Mouse (Mus musculus) G1E (cell line): ENCODE measurements around the gene Clec16a. TPM values are rescaled to one million over a fixed set of nuclear protein-coding genes. Genes with fewer than 3 reads are reported as not detected.

Experiments
- ATAC-seq: 2 replicates; pipeline ENCODE4 v1.8.0; 2016; ENCODE audit warnings: mild to moderate bottlenecking; ENCODE audit not compliant: insufficient number of reproducible peaks, poor library complexity, low FRiP score, severe bottlenecking; ENCODE audit errors: extremely low read depth
- DNase-seq: peaks from one replicate; pipeline ENCODE4 v3.0.0; 2012; ENCODE audit warnings: low spot score
- H3K27me3 ChIP-seq: 2 replicates; pipeline ENCODE4 v1.6.1; 2012; ENCODE audit warnings: mild to moderate bottlenecking, low read length, inconsistent platforms; ENCODE audit not compliant: insufficient read depth
- H3K36me3 ChIP-seq: replicated peaks from 2 replicates; pipeline ENCODE3; 2012; ENCODE audit warnings: mild to moderate bottlenecking, inconsistent platforms
- H3K4me1 ChIP-seq: 2 replicates; pipeline ENCODE4 v1.6.1; 2012; ENCODE audit warnings: low read depth, low read length, inconsistent platforms, mixed read lengths; ENCODE audit not compliant: insufficient read depth
- H3K4me3 ChIP-seq: 2 replicates; pipeline ENCODE4 v1.5.1; 2012; ENCODE audit warnings: low read depth, mild to moderate bottlenecking, inconsistent platforms, low read length, moderate library complexity, mixed read lengths
- H3K9me3 ChIP-seq: replicated peaks from 2 replicates; pipeline ENCODE4 v1.6.1; 2012; ENCODE audit warnings: inconsistent platforms
- CTCF ChIP-seq: IDR thresholded peaks from 2 replicates; pipeline ENCODE4 v1.5.1; 2012; ENCODE audit warnings: low read depth, low read length, inconsistent platforms, mixed read lengths
- GATA1 ChIP-seq: IDR thresholded peaks from 2 replicates; pipeline ENCODE4 v1.6.1; 2012; ENCODE audit warnings: borderline replicate concordance, low read length, inconsistent platforms, mixed read lengths
- GATA2 ChIP-seq: IDR thresholded peaks from 2 replicates; pipeline ENCODE4 v1.6.1; 2012; ENCODE audit warnings: low read depth, low read length, inconsistent platforms, borderline replicate concordance
- POLR2AphosphoS5 ChIP-seq: IDR thresholded peaks from 2 replicates; pipeline ENCODE4 v1.6.1; 2012; ENCODE audit warnings: low read depth, low read length, inconsistent platforms; ENCODE audit not compliant: insufficient replicate concordance
- TAL1 ChIP-seq: conservative IDR thresholded peaks from 2 replicates; pipeline ENCODE4 v1.6.1; 2012; ENCODE audit warnings: low read depth, low read length, inconsistent platforms, mixed read lengths
- polyA plus RNA-seq: library from polyadenylated mRNA; stranded (reverse); fragments of >175 nt; gene quantifications from 2 replicates; pipeline ENCODE4 v1.2.3, GENCODE M21; 2012
- total RNA-seq, 2 experiments: library from RNA; stranded (forward) in 1 of 2; stranded (reverse) in 1 of 2; fragments of 200-1000 nt in 1 of 2; fragments of >200 nt in 1 of 2; fragmentation: Nextera tagmentation in 1 of 2; gene quantifications; 2 replicates each; pipeline ENCODE4 v1.2.3; 2014 to 2017

The Clec16a gene
- total and polyA plus RNA-seq, 3 experiments: 12.6 to 47.9 (median 18.1) TPM

- no peaks in the 10 kb centered on the region for H3K9me3 ChIP-seq
- peaks cover 28% of the 10 kb centered on the region for H3K27me3 ChIP-seq
- no peaks in the 10 kb centered on the region for H3K36me3 ChIP-seq
- no peak overlapping the region for H3K4me3 ChIP-seq
- TF ChIP-seq GATA1 (no peak), POLR2AphosphoS5 (no peak), GATA2 (no peak), CTCF (no peak), TAL1 (no peak)
- ATAC-seq (no peak), DNase-seq (no peak)
- H3K4me1 ChIP-seq: peaks cover 84% of the 10 kb centered on the region
Observed at GRCm38 (mm10) chr16:10762569-10763180, 217.5 kb downstream of the Clec16a start.

DNA sequence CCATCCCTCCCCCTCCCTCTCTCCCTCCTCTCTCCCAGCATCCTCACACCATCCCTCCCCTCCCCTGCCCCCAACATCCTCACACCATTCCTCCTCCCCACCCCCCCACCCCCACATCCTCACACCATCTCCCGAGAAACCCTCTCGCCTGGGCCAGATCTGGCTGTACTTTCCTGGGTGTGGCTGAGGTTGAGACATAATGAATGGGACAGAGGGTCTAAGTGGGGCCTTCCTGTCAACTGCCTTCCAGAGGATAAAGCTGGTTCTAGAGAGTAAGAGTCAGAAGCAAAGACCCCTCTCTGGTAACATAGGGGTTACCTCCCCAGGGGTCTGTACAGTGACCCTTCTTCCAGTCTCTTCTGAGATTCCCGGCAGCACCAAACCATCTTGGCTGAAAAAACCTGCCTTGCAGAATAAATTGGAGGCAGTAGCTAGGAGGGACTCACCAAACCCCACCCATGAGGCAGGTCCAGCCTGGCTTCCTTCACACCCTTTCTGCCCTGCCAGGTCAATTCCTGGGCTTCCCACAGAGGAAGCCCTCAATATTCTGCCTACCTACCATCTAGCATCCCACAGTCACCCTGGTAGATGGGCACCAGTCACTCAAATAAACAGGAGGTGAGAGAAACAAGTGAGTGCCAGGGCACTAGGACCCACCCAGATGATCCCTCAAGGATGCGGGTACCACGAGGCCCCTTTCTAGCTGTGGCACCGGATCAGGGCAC, 218.6 kb downstream of the Clec16a start:
- Histone ChIP-seq H3K4me3 (no peak overlapping the region), H3K36me3 (no peaks in the 10 kb centered on the region), H3K9me3 (no peaks in the 10 kb centered on the region), H3K27me3 (peaks cover 22% of the 10 kb centered on the region), H3K4me1 (peaks cover 84% of the 10 kb centered on the region)
- no peak for ATAC-seq
- no peak for TF ChIP-seq POLR2AphosphoS5
- no peak for TF ChIP-seq TAL1
- no peak for TF ChIP-seq CTCF
- no peak for TF ChIP-seq GATA2
- no peak for TF ChIP-seq GATA1
- DNase-seq: no peak

- DNase-seq: no peak
- Histone ChIP-seq H3K9me3 (no peaks in the 10 kb centered on the region), H3K36me3 (no peaks in the 10 kb centered on the region), H3K4me1 (peaks cover 84% of the 10 kb centered on the region), H3K27me3 (peaks cover 16% of the 10 kb centered on the region), H3K4me3 (no peak overlapping the region)
- no peak for ATAC-seq
- TF ChIP-seq CTCF (no peak), POLR2AphosphoS5 (no peak), GATA2 (no peak), GATA1 (no peak), TAL1 (no peak)
Observed at GRCm38 (mm10) chr16:10764323-10764722, 219.2 kb downstream of the Clec16a start.

- no peaks in the 10 kb centered on the region for H3K9me3 ChIP-seq
- H3K4me1 ChIP-seq: peaks cover 89% of the 10 kb centered on the region
- H3K27me3 ChIP-seq: peaks cover 7% of the 10 kb centered on the region; the same call in 1 of the 2 replicates
- H3K36me3 ChIP-seq: no peaks in the 10 kb centered on the region
- TF ChIP-seq CTCF (peak; percentile 89), TAL1 (no peak)
- ATAC-seq (no peak), DNase-seq (no peak)
- H3K4me3 ChIP-seq: no peak overlapping the region
Observed at GRCm38 (mm10) chr16:10767158-10767557, 222.0 kb downstream of the Clec16a start.

- Histone ChIP-seq H3K27me3 (peaks cover 3% of the 10 kb centered on the region; the same call in 1 of the 2 replicates), H3K4me1 (peaks cover 90% of the 10 kb centered on the region), H3K9me3 (no peaks in the 10 kb centered on the region), H3K36me3 (no peaks in the 10 kb centered on the region), H3K4me3 (peak overlapping the region; percentile 66; the same call in 1 of the 2 replicates)
- no peak for TF ChIP-seq GATA1
- TF ChIP-seq GATA2: no peak
- no peak for TF ChIP-seq CTCF
- ATAC-seq (peak; percentile 42), DNase-seq (peak; percentile 33)
Observed at GRCm38 (mm10) chr16:10768821-10769220, 223.7 kb downstream of the Clec16a start.

DNA sequence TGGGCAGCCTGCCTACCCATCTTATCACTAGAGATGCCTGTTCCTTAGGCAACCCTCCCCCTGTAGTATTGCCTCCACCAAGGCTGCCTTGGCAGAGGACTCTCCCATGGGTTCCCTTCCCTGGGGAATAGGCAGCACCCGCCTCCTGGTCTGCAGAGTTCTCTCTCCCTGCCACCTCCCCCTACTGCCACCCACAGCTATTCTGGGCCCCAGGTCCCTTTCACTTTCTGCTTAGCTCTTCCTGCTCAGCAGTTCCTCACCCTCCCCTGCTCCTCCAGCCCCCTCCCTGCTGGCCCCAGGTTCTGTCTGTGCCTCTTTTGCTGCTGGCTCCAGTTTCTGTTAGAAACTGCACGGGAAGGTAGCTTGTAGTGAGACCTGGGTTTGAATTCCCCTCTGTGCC, 224.5 kb downstream of the Clec16a start:
- Histone ChIP-seq H3K27me3 (peaks cover 3% of the 10 kb centered on the region; the same call in 1 of the 2 replicates), H3K9me3 (no peaks in the 10 kb centered on the region), H3K4me1 (peaks cover 90% of the 10 kb centered on the region), H3K4me3 (peak overlapping the region; percentile 66; the same call in 1 of the 2 replicates), H3K36me3 (no peaks in the 10 kb centered on the region)
- ATAC-seq (no peak), DNase-seq (peak; percentile 51)
- TF ChIP-seq POLR2AphosphoS5 (no peak), GATA1 (no peak), TAL1 (no peak), CTCF (no peak), GATA2 (no peak)
